Mouse (Mus musculus) embryonic facial prominence, embryonic 14.5 days (tissue): ENCODE results near the gene Gdpd3. TPM values are rescaled to one million over a fixed set of nuclear protein-coding genes. Genes with fewer than 3 reads are reported as not detected.

Source experiments
- polyA plus RNA-seq: library from polyadenylated mRNA; unstranded; fragments of >200 nt; fragmentation: Nextera tagmentation; extraction: Ambion mirVana; gene quantifications from 2 replicates; pipeline ENCODE4 v1.2.1, GENCODE M21; 2014

Gdpd3 gene
- polyA plus RNA-seq, 1 experiment from 2014 or later: 5.1 TPM

Other genes starting within 250 kb of the Gdpd3 start
- gene Eif3c, start 199.9 kb upstream of the Gdpd3 start, polyA plus RNA-seq: 158 and 167 TPM in 2 replicates
- gene Apobr, start 181.4 kb upstream of the Gdpd3 start, polyA plus RNA-seq: 0.97 and 1.8 TPM in 2 replicates
- 27.8 and 31.8 TPM in 2 replicates for gene Cln3, start 180.5 kb upstream of the Gdpd3 start, polyA plus RNA-seq
- gene Il27, start 171.4 kb upstream of the Gdpd3 start, polyA plus RNA-seq: not detected in 2 replicates
- 29.3 and 39.9 TPM in 2 replicates for gene Nupr1, start 135.5 kb upstream of the Gdpd3 start, polyA plus RNA-seq
- 40.8 and 45.4 TPM in 2 replicates for gene Sgf29, start 117.0 kb upstream of the Gdpd3 start, polyA plus RNA-seq
- 13.5 and 17.9 TPM in 2 replicates for gene Sult1a1, start 89.9 kb upstream of the Gdpd3 start, polyA plus RNA-seq
- gene Bola2, start 70.9 kb upstream of the Gdpd3 start, polyA plus RNA-seq: 108 and 130 TPM in 2 replicates
- gene Slx1b, start 70.5 kb upstream of the Gdpd3 start, polyA plus RNA-seq: 5.3 and 6.4 TPM in 2 replicates
- 44.9 and 45.2 TPM in 2 replicates for gene Coro1a, start 58.5 kb upstream of the Gdpd3 start, polyA plus RNA-seq
- gene Mapk3, start 6.7 kb upstream of the Gdpd3 start, polyA plus RNA-seq: 61.9 and 62.3 TPM in 2 replicates
- 117 and 123 TPM in 2 replicates for gene Ypel3, start 10.6 kb downstream of the Gdpd3 start, polyA plus RNA-seq
- 0.24 and 0.35 TPM in 2 replicates for gene Tbx6, start 15.1 kb downstream of the Gdpd3 start, polyA plus RNA-seq
- 214 and 256 TPM in 2 replicates for gene Ppp4c, start 26.2 kb downstream of the Gdpd3 start, polyA plus RNA-seq
- gene Fam57b, start 31.3 kb downstream of the Gdpd3 start, polyA plus RNA-seq: 1.1 and 1.9 TPM in 2 replicates
- not detected in 2 replicates for gene 4930451I11Rik, start 65.3 kb downstream of the Gdpd3 start, polyA plus RNA-seq
- 1.7 and 2.0 TPM in 2 replicates for gene Doc2a, start 81.1 kb downstream of the Gdpd3 start, polyA plus RNA-seq
- 13.2 and 14.8 TPM in 2 replicates for gene Hirip3, start 95.6 kb downstream of the Gdpd3 start, polyA plus RNA-seq
- gene Ino80e, start 96.0 kb downstream of the Gdpd3 start, polyA plus RNA-seq: 75.0 and 86.1 TPM in 2 replicates
- 29.1 and 31.9 TPM in 2 replicates for gene Taok2, start 118.4 kb downstream of the Gdpd3 start, polyA plus RNA-seq
- 30.2 and 33.2 TPM in 2 replicates for gene Tmem219, start 156.6 kb downstream of the Gdpd3 start, polyA plus RNA-seq
- gene Kctd13, start 162.5 kb downstream of the Gdpd3 start, polyA plus RNA-seq: 13.7 and 16.8 TPM in 2 replicates
- gene Asphd1, start 183.2 kb downstream of the Gdpd3 start, polyA plus RNA-seq: 0.29 and 0.61 TPM in 2 replicates
- gene Sez6l2, start 184.2 kb downstream of the Gdpd3 start, polyA plus RNA-seq: 1.6 and 2.1 TPM in 2 replicates
- 88.0 and 98.2 TPM in 2 replicates for gene Cdipt, start 209.6 kb downstream of the Gdpd3 start, polyA plus RNA-seq
- gene Cdiptos, start 209.8 kb downstream of the Gdpd3 start, polyA plus RNA-seq: 1.3 and 1.8 TPM in 2 replicates
- gene Mvp, start 248.3 kb downstream of the Gdpd3 start, polyA plus RNA-seq: 9.5 and 9.9 TPM in 2 replicates